Mouse (Mus musculus) midbrain, postnatal 0 days (tissue): ENCODE data around the gene Tnpo3. TPM values are rescaled to one million over a fixed set of nuclear protein-coding genes. Genes with fewer than 3 reads are reported as not detected.

Experiments used
- ATAC-seq: fragments of 200-750 bp; cut with Nextera tagmentation; 2 replicates; pipeline ENCODE4 v1.8.0; 2017; ENCODE audit warnings: moderate number of reproducible peaks, mild to moderate bottlenecking, moderate TSS enrichment, moderate library complexity; ENCODE audit not compliant: low FRiP score
- DNase-seq: peaks from one replicate; pipeline ENCODE4 v3.0.0-alpha.2; 2015; ENCODE audit warnings: low spot score
- H3K27ac ChIP-seq: fragments of 300-500 bp; sonication (generic); 2 replicates; pipeline ENCODE4 v1.5.1; 2014; ENCODE audit warnings: low read depth, mild to moderate bottlenecking, low read length, mixed read lengths
- H3K27me3 ChIP-seq: fragments of 300-500 bp; sonication (generic); 2 replicates; pipeline ENCODE4 v1.6.1; 2014; ENCODE audit warnings: low read length, control low read depth, mixed read lengths; ENCODE audit not compliant: insufficient read depth
- H3K36me3 ChIP-seq: fragments of 300-500 bp; sonication (generic); 2 replicates; pipeline ENCODE4 v1.6.1; 2014; ENCODE audit warnings: low read length, control low read depth, mixed read lengths; ENCODE audit not compliant: insufficient read depth
- H3K4me1 ChIP-seq: fragments of 300-500 bp; sonication (generic); 2 replicates; pipeline ENCODE4 v1.6.1; 2014; ENCODE audit warnings: mild to moderate bottlenecking, control low read depth, antibody characterized with exemption, low read length, mixed read lengths; ENCODE audit not compliant: insufficient read depth
- H3K4me2 ChIP-seq: fragments of 300-500 bp; sonication (generic); 2 replicates; pipeline ENCODE4 v1.6.1; 2014; ENCODE audit warnings: low read depth, mild to moderate bottlenecking, low read length, mixed read lengths; ENCODE audit not compliant: poor library complexity, severe bottlenecking
- H3K4me3 ChIP-seq: fragments of 300-500 bp; sonication (generic); 2 replicates; pipeline ENCODE4 v1.5.1; 2014; ENCODE audit warnings: low read depth, mild to moderate bottlenecking, low read length, moderate library complexity
- H3K9ac ChIP-seq: fragments of 300-500 bp; sonication (generic); replicated peaks from 2 replicates; pipeline ENCODE4 v1.6.1; 2014; ENCODE audit warnings: mild to moderate bottlenecking, low read length, moderate library complexity, mixed read lengths; ENCODE audit not compliant: poor library complexity, severe bottlenecking
- H3K9me3 ChIP-seq: fragments of 300-500 bp; sonication (generic); 2 replicates; pipeline ENCODE4 v1.6.1; 2016; ENCODE audit warnings: low read length, control low read depth
- CTCF ChIP-seq: IDR thresholded peaks from 2 replicates; pipeline ENCODE4 v1.5.1; 2016; ENCODE audit warnings: antibody characterized with exemption, mild to moderate bottlenecking
- WGBS: fragments of 180-500 bp; shearing (Covaris S2); extraction: QIAGEN DNeasy Blood & Tissue Kit; methylation state at CpG from one replicate; pipeline ENCODE4 v1.1.7; 2014; 5-methylcytosine and 5-hydroxymethylcytosine counted together
- polyA plus RNA-seq: library from polyadenylated mRNA; unstranded; fragments of >200 nt; fragmentation: Nextera tagmentation; extraction: Ambion mirVana; gene quantifications from 2 replicates; pipeline ENCODE4 v1.2.1, GENCODE M21; 2015
- total RNA-seq: library from RNA; depleted of rRNA; stranded (reverse); fragments of >200 nt; gene quantifications from 2 replicates; pipeline ENCODE4 v1.2.3, GENCODE M21; 2014

Gene Tnpo3
- total and polyA plus RNA-seq, 2 experiments from 2014 or later, result 57.9 to 72.6 TPM

DNA sequence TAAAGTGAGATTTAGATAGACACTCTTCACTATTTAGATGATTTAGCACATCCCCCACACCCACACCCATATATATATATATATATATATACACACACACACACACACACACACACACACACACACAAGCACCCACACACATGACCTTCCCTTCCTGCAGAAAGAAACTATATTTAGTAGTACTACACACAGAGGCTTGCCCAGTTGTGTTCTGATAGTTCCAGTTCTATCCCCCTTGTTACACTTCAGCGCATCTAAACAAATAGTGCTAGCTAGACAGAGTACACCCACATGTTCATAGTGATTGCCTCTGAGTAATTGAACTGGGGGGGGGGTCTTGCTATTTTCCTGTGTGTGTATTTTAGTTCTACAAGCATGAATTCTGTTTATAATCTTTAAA is 24.9 kb upstream of the Tnpo3 start:
- no peaks in the 10 kb centered on the region for H3K4me1 ChIP-seq
- no peak overlapping the region for H3K4me2 ChIP-seq
- TF ChIP-seq CTCF, result no peak
- 85% methylated on average over 1 of the region's 1 CpGs for WGBS
- H3K27me3 ChIP-seq, result no peaks in the 10 kb centered on the region
- no peak overlapping the region for H3K4me3 ChIP-seq
- no peak for ATAC-seq
- no peaks in the 10 kb centered on the region for H3K36me3 ChIP-seq
- H3K9me3 ChIP-seq, result no peaks in the 10 kb centered on the region
- no peak overlapping the region for H3K27ac ChIP-seq
- no peak for DNase-seq
- H3K9ac ChIP-seq, result no peak overlapping the region

DNA sequence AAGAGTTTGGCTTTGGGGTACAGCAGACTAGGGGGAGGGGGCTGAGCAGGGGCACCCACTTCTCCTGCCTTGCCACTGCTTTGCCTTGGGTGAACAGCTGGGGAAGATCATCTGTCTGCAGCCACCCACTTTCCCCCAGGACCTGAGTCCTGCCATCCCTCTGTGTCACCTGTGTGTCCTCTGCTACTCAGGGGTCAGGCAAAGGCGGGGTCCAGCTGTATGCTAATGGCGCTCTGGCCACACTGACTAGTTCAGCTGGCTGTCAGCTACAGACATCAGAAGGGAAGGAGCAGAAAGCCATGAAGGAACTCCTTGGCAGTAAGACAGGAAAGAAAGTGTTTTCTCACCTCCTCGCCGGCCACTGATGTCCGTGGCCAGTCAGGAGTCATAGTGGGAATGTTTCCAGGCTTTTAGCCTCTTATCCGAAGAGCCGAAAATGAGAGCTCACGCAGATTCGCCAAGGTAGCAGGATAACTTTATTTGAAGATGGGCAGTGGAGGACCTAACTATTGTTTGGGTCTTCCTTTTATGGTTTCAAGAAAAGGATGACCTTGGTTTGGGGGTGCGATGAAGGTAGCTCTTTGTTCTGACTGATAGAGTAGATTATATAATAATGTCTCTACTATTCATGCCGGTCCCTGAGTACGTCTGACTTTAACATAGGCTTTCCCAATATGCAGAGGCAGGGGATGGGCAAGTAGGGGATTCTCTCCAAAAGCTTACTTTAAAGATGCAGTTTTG is 23.0 kb upstream of the Tnpo3 start:
- H3K4me2 ChIP-seq, result no peak overlapping the region
- H3K27me3 ChIP-seq, result no peaks in the 10 kb centered on the region
- DNase-seq (no peak), ATAC-seq (no peak)
- WGBS, result 49% methylated on average over 12 of the region's 12 CpGs
- H3K4me3 ChIP-seq, result no peak overlapping the region
- H3K9ac ChIP-seq, result no peak overlapping the region
- H3K36me3 ChIP-seq, result no peaks in the 10 kb centered on the region
- TF ChIP-seq CTCF, result no peak
- H3K27ac ChIP-seq, result no peak overlapping the region
- no peaks in the 10 kb centered on the region for H3K4me1 ChIP-seq
- no peaks in the 10 kb centered on the region for H3K9me3 ChIP-seq

DNA sequence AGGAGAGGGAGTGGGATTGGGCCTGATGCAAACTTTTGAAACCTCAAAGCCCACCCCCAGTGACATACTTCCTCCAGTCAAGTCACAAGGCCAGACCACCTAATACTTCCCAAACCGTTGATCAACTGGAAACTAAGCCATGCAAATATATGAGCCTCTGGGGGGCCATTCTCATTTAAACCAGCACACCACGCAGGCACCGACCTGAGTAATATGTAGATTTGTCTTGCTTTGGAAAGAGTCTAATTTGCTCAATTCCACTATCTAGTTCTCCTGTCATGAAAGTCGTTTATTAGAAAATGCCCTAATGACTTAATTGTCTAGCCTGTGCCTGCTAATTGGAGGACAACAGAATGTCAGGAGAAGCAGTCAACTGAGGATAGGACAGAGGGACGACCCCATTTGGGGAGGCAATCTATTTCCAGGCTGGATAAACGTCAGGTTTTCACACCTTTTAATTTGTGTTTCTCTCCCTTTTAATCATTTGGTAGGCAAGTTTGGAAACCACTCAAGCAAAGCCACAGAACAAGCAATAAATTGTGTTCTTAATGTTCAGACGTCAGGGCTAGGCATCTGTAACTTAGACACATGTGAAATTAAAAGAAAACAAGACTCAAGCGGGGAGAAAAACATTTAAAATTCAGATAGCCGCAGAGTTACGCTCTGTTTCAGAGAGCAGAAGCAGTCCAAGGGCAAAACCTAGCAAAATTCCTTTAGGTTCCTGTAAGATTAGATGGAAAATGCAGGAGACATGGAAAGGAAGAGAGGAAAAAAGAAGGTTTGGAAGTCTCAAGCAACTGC is 22.3 kb upstream of the Tnpo3 start:
- Histone ChIP-seq H3K27ac (no peak overlapping the region), H3K9ac (no peak overlapping the region), H3K36me3 (no peaks in the 10 kb centered on the region), H3K4me3 (no peak overlapping the region), H3K27me3 (no peaks in the 10 kb centered on the region), H3K9me3 (no peaks in the 10 kb centered on the region), H3K4me1 (no peaks in the 10 kb centered on the region), H3K4me2 (no peak overlapping the region)
- DNase-seq (no peak), ATAC-seq (no peak)
- TF ChIP-seq CTCF, result no peak
- WGBS, result 32% methylated on average over 10 of the region's 10 CpGs

DNA sequence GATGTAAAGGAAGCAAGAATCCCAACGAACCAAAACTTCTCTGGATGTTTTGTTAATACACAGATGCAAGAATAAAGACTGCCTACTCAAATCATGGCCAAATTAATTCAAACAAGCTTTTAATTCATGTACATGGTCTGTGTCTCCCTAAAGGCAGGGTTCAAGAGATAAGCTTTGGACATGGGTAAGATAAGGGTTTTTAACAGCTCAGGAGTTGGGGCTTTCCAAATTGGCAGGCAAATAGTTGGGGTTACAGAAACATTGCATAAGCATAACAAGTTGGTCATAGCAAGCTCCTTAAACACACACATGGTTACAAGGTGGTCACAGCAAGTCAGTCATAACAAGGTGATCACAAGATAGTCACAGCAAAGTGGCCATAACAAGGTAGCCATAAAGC is 20.5 kb upstream of the Tnpo3 start:
- Histone ChIP-seq H3K9ac (no peak overlapping the region), H3K36me3 (no peaks in the 10 kb centered on the region), H3K4me1 (no peaks in the 10 kb centered on the region), H3K4me3 (no peak overlapping the region), H3K27ac (no peak overlapping the region), H3K27me3 (no peaks in the 10 kb centered on the region), H3K4me2 (no peak overlapping the region), H3K9me3 (no peaks in the 10 kb centered on the region)
- no peak for ATAC-seq
- 92% methylated on average over 1 of the region's 1 CpGs for WGBS
- no peak for DNase-seq
- TF ChIP-seq CTCF, result no peak

DNA sequence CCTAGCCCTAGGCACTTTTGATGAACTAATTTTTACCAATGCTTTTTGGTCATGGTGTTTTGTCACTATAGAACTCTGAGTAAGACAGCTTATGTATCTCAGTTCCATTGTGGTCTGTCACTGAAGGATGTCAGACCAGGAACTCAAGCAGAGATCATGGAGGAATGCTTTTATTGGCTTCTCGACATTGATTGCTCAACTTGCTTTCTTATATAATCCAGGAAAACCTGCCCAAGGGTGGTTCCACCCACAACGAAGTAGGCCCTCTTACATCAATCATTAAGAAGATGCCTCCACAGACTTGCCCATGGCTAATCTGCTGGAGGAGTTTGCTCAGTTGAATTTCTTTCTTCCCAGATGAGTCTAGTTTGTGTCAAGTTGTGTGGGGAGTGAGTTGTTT is 18.1 kb upstream of the Tnpo3 start:
- Histone ChIP-seq H3K4me3 (no peak overlapping the region), H3K4me1 (no peaks in the 10 kb centered on the region), H3K4me2 (no peak overlapping the region), H3K9me3 (no peaks in the 10 kb centered on the region), H3K36me3 (no peaks in the 10 kb centered on the region), H3K27ac (no peak overlapping the region), H3K9ac (no peak overlapping the region), H3K27me3 (no peaks in the 10 kb centered on the region)
- DNase-seq (no peak), ATAC-seq (no peak)
- WGBS, result 76% methylated on average over 2 of the region's 2 CpGs
- no peak for TF ChIP-seq CTCF

DNA sequence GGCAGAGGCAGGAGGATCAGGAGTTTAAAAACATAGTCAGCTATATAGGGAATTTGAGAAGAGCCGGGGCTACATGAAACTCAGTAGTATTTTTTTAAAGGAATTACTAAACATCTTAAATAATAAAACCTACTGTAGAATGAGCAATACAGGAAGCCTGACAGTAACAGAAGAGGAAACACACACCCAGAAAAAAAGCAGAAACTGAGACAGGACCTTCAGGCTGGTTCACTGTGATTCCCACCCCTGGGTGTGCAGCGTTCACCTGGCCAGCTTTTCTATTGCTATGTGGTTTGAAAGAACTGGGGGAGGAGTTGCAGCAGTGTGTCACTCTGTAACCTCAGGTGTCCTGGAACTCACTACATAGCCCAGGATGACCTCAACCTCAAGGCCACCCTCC is 14.2 kb upstream of the Tnpo3 start:
- ATAC-seq, result no peak
- 96% methylated on average over 2 of the region's 2 CpGs for whole genome bisulfite sequencing

More for the DNA sequence above, 14.2 kb upstream of the Tnpo3 start:
- Histone ChIP-seq H3K9me3 (no peaks in the 10 kb centered on the region), H3K36me3 (no peaks in the 10 kb centered on the region), H3K9ac (no peak overlapping the region), H3K27me3 (no peaks in the 10 kb centered on the region), H3K4me2 (no peak overlapping the region), H3K27ac (no peak overlapping the region), H3K4me1 (no peaks in the 10 kb centered on the region), H3K4me3 (no peak overlapping the region)
- no peak for DNase-seq
- TF ChIP-seq CTCF, result no peak
